Mouse (Mus musculus): Measurements from ENCODE around the gene Pip5k1a.

DNA sequence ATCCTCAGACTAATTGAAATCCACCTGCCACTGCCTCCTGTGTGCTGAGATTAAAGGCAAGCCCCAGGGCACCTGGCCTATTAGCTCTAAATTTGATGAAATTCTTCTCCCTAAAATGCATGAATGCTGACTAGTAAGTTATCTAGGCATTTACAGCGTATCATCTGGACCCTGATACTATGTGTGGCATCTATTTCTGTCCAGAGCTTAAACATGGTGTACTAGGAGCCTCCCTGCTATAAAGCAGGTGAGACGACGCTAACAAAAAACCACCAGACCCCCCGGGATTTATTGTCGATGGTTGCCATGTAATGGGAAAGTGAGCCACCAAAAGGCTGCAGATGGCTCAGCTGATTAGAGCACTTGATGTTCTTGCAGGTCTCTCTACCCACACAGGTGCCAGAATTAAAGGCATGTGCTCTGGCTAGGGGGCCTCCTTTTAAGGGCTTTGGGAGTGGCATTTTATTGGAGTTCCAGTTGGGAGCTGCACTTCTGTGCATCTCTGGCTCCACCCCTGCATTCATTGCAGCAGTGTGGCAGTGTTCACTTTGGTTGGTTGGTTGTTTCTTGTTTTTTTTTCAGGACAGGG, 79.6 kb downstream of the Pip5k1a start:
- TF ChIP-seq EP300 (IDR thresholded peaks at IDR 0.05; ENCODE audit: insufficient read depth, low read depth, low read length) (no peak), CTCF (IDR thresholded peaks at IDR 0.05) (no peak), POLR2A (IDR thresholded peaks at IDR 0.05; ENCODE audit: insufficient read depth, low read depth, low read length) (no peak)

Measured in heart, adult 2 months (tissue).